Mouse (Mus musculus) olfactory bulb, adult 2 months (tissue): ENCODE measurements around the gene Gm17509.

Experiments used
- CTCF ChIP-seq: fragments of 200-500 bp; IDR thresholded peaks from 2 replicates; pipeline ENCODE4 v1.5.1; 2012; ENCODE audit warnings: low read depth, mild to moderate bottlenecking, low read length, moderate library complexity; ENCODE audit not compliant: insufficient read depth
- POLR2A ChIP-seq: fragments of 200-500 bp; IDR thresholded peaks from 2 replicates; pipeline ENCODE4 v1.6.1; 2012; ENCODE audit warnings: mild to moderate bottlenecking, low read depth, low read length, moderate library complexity; ENCODE audit not compliant: insufficient read depth

DNA sequence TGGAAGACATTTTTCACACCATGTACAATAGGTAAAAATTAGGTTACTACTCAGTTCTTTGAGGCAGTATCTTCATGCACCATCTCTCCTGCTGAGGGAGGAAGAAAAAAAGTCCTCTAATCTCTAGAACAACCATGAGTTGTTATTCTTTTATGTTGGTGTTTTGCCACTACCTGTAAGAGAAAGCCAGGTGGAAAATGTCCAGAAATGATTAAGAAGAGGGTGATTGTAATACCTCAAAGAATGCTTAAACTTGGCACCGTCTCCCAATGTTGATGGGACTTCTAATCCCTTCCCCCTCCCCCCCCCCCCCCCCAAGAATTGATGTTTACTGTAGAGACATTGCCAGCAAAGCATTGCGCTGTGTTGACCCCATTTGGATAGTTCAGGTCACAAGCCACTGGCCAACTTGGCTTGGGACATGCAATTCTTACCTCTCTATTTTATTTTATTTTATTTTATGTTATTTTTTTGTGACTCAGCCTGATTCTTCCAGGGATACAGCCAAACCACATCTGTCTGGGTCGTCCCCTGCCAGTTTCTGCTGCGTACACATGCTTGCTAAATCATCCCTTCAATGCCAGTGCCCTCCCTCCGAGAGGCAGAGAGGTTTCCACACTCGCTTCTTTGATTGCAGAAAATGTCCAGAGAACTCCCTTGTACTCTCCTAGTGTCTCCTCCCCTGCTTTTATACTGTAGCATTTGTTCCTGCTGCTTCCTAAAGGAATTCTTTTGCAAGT lies 9.7 kb upstream of the Gm17509 start:
- TF ChIP-seq CTCF: no peak
- no peak for TF ChIP-seq POLR2A
